Mouse (Mus musculus) forebrain, postnatal 0 days (tissue): ENCODE measurements around the gene Lhfp. TPM values are rescaled to one million over a fixed set of nuclear protein-coding genes. Genes with fewer than 3 reads are reported as not detected.

Experiments used
- ATAC-seq: fragments of 200-750 bp; cut with Nextera tagmentation; 2 replicates; pipeline ENCODE4 v1.8.0; 2017; ENCODE audit warnings: mild to moderate bottlenecking, moderate library complexity
- DNase-seq: peaks from one replicate; pipeline ENCODE4 v3.0.0-alpha.2; 2015
- H3K27ac ChIP-seq: fragments of 300-500 bp; sonication (generic); 2 replicates; pipeline ENCODE4 v1.5.1; 2014; ENCODE audit warnings: low read depth, mild to moderate bottlenecking, antibody characterized with exemption, low read length, moderate library complexity, mixed read lengths
- H3K27me3 ChIP-seq: fragments of 300-500 bp; sonication (generic); 2 replicates; pipeline ENCODE4 v1.6.1; 2014; ENCODE audit warnings: mild to moderate bottlenecking, low read length, mixed read lengths; ENCODE audit not compliant: insufficient read depth
- H3K36me3 ChIP-seq: fragments of 300-500 bp; sonication (generic); 2 replicates; pipeline ENCODE4 v1.6.1; 2014; ENCODE audit warnings: mild to moderate bottlenecking, moderate library complexity; ENCODE audit not compliant: insufficient read depth
- H3K4me1 ChIP-seq: fragments of 300-500 bp; sonication (generic); 2 replicates; pipeline ENCODE4 v1.6.1; 2014; ENCODE audit warnings: antibody characterized with exemption; ENCODE audit not compliant: insufficient read depth
- H3K4me2 ChIP-seq: fragments of 300-500 bp; sonication (generic); 2 replicates; pipeline ENCODE4 v1.6.1; 2014; ENCODE audit warnings: low read depth, mild to moderate bottlenecking, moderate library complexity
- H3K4me3 ChIP-seq: fragments of 300-500 bp; sonication (generic); 2 replicates; pipeline ENCODE4 v1.5.1; 2014; ENCODE audit warnings: low read depth, low read length, mixed read lengths
- H3K9ac ChIP-seq: fragments of 300-500 bp; sonication (generic); 2 replicates; pipeline ENCODE4 v1.6.1; 2014; ENCODE audit warnings: mild to moderate bottlenecking
- H3K9me3 ChIP-seq: fragments of 300-500 bp; sonication (generic); 2 replicates; pipeline ENCODE4 v1.6.1; 2016; ENCODE audit warnings: low read length
- CTCF ChIP-seq: sonication (generic); IDR thresholded peaks from 2 replicates; pipeline ENCODE4 v1.5.1; 2016; ENCODE audit warnings: antibody characterized with exemption, control low read depth, low read depth
- WGBS: fragments of 180-500 bp; shearing (Covaris S2); extraction: QIAGEN DNeasy Blood & Tissue Kit; methylation state at CpG from one replicate; pipeline ENCODE4 v1.1.7; 2014; 5-methylcytosine and 5-hydroxymethylcytosine counted together
- polyA plus RNA-seq: library from polyadenylated mRNA; unstranded; fragments of >200 nt; fragmentation: Nextera tagmentation; extraction: Ambion mirVana; gene quantifications from 2 replicates; pipeline ENCODE4 v1.2.1, GENCODE M21; 2015
- total RNA-seq: library from RNA; depleted of rRNA; stranded (reverse); fragments of >200 nt; gene quantifications from 2 replicates; pipeline ENCODE4 v1.2.3, GENCODE M21; 2014

Gene Lhfp
- total and polyA plus RNA-seq, 2 experiments from 2014 or later, result 44.7 to 60.8 TPM

DNA sequence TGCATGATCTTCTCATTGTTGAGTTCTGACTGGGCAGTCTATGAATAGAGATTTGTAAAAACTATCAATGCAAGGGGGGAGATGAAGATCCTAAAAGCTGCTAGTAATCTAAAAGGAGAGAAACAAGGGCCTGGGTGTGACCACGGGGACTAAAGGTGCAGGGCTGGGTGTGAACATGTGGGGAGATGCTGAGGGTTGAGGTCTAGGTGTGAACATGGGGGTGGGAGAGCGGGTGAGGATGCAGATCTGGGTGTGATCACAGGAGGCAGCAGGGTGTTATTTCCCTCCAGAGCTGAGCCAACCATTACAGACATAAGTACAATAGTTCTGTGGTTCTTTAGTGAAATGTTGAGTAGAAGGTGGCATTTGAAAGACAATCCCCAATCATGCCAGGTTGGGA lies 144.1 kb downstream of the Lhfp start:
- Histone ChIP-seq H3K4me3 (no peak overlapping the region), H3K27ac (no peak overlapping the region), H3K27me3 (no peaks in the 10 kb centered on the region), H3K36me3 (no peaks in the 10 kb centered on the region), H3K9me3 (no peaks in the 10 kb centered on the region), H3K4me2 (no peak overlapping the region), H3K4me1 (no peaks in the 10 kb centered on the region), H3K9ac (no peak overlapping the region)
- ATAC-seq, result no peak
- no peak for TF ChIP-seq CTCF
- WGBS, result 92% methylated on average over 2 of the region's 2 CpGs
- DNase-seq, result no peak

DNA sequence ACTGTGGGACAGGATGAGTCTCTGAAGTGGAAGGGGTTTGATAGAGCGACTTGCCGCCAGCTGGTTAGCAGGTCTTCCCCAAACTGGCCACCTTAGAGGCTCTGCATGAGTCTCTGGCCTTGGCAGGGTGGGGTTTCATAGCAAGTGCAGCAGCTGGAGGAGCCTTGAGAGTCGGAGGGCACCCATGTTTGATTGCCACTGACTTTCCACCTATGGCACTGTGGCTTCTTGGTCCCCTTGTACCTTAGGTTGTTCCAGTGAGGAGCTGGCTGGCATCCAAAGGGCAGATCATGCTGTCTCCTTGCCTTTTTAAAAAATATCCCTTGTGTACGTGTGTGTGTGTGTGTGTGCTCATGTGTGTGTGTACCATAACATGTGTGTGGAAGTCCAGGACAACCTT lies 152.1 kb downstream of the Lhfp start:
- ATAC-seq (no peak), DNase-seq (no peak)
- no peaks in the 10 kb centered on the region for H3K36me3 ChIP-seq
- no peak for TF ChIP-seq CTCF
- no peak overlapping the region for H3K27ac ChIP-seq
- WGBS, result 82% methylated on average over 4 of the region's 4 CpGs
- no peaks in the 10 kb centered on the region for H3K4me1 ChIP-seq
- no peaks in the 10 kb centered on the region for H3K27me3 ChIP-seq
- no peak overlapping the region for H3K4me3 ChIP-seq
- no peak overlapping the region for H3K4me2 ChIP-seq
- H3K9me3 ChIP-seq, result no peaks in the 10 kb centered on the region
- no peak overlapping the region for H3K9ac ChIP-seq

DNA sequence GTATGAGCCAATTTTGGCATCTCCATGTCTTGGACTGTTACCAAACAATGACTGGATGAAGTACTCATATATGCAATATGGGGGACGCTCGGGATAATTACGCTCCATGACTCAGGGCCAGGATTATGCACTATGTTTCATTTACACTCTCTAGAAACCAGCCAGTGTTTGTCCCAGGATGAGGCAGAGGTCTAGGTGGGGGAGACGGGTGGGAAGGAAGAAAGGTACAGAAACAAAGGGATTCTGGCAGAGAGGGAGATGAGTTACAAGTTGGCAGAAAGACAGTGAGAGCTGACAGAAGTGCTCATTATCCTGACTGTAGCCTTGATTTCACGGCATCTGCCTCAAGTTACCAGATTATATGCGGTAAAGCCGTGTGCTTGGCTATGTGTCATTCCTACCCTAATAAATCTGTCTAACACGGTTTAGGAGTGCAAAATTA lies 154.4 kb downstream of the Lhfp start:
- no peak for TF ChIP-seq CTCF
- H3K4me2 ChIP-seq, result no peak overlapping the region
- no peak; the same call in 1 of the 2 replicates for ATAC-seq

DNA sequence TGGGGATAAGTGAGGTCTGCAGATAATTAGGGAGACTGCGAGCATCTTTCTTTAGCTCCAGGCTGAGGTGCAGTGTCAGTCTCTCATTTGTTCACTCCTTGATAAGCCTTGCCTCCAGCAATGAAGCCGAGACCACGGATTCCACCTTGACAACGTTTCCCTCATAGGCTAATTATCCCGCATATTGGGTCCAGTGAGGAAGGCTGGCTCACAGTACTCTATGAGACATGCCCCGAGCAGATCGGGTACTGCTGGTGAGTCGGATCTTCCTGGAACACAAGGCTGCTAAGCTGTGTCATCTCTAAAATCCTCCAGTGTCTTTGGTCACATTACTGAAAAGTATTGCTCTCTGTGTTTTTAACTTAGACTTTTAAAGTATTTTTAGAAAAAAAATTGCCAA lies 158.8 kb downstream of the Lhfp start:
- peaks cover 7% of the 10 kb centered on the region; the same call in 1 of the 2 replicates for H3K4me1 ChIP-seq
- no peaks in the 10 kb centered on the region for H3K36me3 ChIP-seq
- H3K27me3 ChIP-seq, result no peaks in the 10 kb centered on the region
- H3K4me2 ChIP-seq, result no peak overlapping the region
- TF ChIP-seq CTCF, result no peak
- no peak for DNase-seq
- no peak for ATAC-seq
- no peak overlapping the region for H3K4me3 ChIP-seq
- 73% methylated on average over 8 of the region's 8 CpGs for WGBS
- no peaks in the 10 kb centered on the region for H3K9me3 ChIP-seq
- H3K9ac ChIP-seq, result no peak overlapping the region
- no peak overlapping the region for H3K27ac ChIP-seq

More for the DNA sequence above, 154.4 kb downstream of the Lhfp start:
- Histone ChIP-seq H3K36me3 (no peaks in the 10 kb centered on the region), H3K27ac (no peak overlapping the region), H3K9me3 (no peaks in the 10 kb centered on the region), H3K4me1 (no peaks in the 10 kb centered on the region), H3K4me3 (no peak overlapping the region), H3K27me3 (no peaks in the 10 kb centered on the region), H3K9ac (no peak overlapping the region)
- 30% methylated on average over 8 of the region's 8 CpGs for WGBS
- DNase-seq, result no peak

DNA sequence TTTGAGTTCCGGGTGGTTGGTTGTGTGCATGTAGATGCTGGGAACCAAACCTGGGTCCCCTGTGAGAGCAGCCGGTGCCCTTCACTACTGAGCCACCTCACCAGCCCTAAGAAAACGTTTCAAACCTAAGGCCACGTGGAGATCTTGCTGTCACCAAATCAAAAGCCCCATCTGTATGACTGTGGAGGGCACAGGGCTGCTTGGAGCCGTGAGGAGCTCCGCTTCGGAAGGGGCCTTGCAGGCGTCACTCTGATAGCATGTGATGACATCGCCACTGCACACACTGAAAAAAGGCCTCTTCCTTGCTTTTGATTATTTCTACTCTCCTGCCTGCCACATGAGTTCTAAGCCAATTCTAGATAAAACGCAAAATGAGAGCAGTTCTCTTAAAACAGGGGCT lies 159.5 kb downstream of the Lhfp start:
- TF ChIP-seq CTCF, result no peak
- peaks cover 7% of the 10 kb centered on the region; the same call in 1 of the 2 replicates for H3K4me1 ChIP-seq
- WGBS, result 58% methylated on average over 10 of the region's 10 CpGs

DNA sequence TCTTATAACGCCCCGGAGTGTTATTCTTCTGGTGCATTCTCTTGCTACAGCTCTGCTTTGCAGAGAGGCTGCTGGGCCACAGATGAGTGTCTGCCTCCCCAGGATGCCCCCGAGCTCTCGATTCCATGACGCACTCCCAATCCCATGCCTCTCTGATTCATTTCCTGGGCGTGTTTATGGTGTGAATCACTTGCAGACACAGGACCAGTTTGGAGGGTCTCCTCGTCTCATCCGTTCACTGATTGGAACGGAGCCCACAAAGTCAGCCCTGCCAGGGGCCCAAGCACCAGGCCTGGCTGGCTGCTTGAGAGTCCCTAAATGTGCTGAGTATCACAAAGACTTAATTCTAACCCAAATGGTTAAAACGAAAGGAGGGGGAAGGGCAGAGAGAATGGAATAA lies 160.3 kb downstream of the Lhfp start:
- H3K9ac ChIP-seq, result 0 out of 2 replicates have a peak overlapping the region, but pooled peaks have one; percentile 10
- DNase-seq (peak; percentile 44), ATAC-seq (peak; percentile 58)
- no peaks in the 10 kb centered on the region for H3K27me3 ChIP-seq
- H3K9me3 ChIP-seq, result no peaks in the 10 kb centered on the region
- no peak overlapping the region for H3K4me3 ChIP-seq
- H3K4me2 ChIP-seq, result no peak overlapping the region
- no peaks in the 10 kb centered on the region for H3K36me3 ChIP-seq
- 18% methylated on average over 10 of the region's 10 CpGs for WGBS
- TF ChIP-seq CTCF, result no peak
- peaks cover 7% of the 10 kb centered on the region; the same call in 1 of the 2 replicates for H3K4me1 ChIP-seq
- H3K27ac ChIP-seq, result 0 out of 2 replicates have a peak overlapping the region, but pooled peaks have one; percentile 29

More for the DNA sequence above, 159.5 kb downstream of the Lhfp start:
- Histone ChIP-seq H3K9ac (no peak overlapping the region), H3K36me3 (no peaks in the 10 kb centered on the region), H3K27me3 (no peaks in the 10 kb centered on the region), H3K9me3 (no peaks in the 10 kb centered on the region), H3K4me2 (no peak overlapping the region), H3K4me3 (no peak overlapping the region), H3K27ac (no peak overlapping the region)
- DNase-seq (no peak), ATAC-seq (no peak)

DNA sequence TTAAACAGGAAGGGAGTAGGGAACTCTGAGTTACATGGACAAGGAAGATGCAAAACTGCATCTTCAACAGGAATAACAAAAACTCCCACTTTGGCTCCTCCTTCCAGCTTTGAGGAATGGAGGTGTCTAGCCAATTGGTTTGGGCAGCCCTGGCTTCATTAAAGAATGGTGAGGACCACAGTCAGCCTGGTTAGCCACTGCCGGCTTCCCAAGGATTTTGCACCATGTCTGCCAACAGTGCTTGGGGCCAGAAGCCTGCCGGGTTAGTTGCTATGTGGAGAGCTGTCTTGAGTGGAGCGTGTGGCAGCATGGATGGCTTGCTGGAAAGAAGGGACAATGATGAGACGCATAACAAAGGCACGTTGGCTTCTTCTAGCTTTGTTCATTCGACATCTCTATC lies 160.9 kb downstream of the Lhfp start:
- DNase-seq (peak; percentile 43), ATAC-seq (peak; percentile 65)
- Histone ChIP-seq H3K27ac (no peak overlapping the region), H3K27me3 (no peaks in the 10 kb centered on the region), H3K9me3 (no peaks in the 10 kb centered on the region), H3K36me3 (no peaks in the 10 kb centered on the region), H3K4me1 (peaks cover 7% of the 10 kb centered on the region; the same call in 1 of the 2 replicates), H3K4me2 (no peak overlapping the region), H3K9ac (no peak overlapping the region), H3K4me3 (no peak overlapping the region)
- 38% methylated on average over 6 of the region's 6 CpGs for WGBS
- TF ChIP-seq CTCF, result no peak
